Mouse (Mus musculus) midbrain, embryonic 10.5 days (tissue): ENCODE data around the gene Abca8b. TPM values are rescaled to one million over a fixed set of nuclear protein-coding genes. Genes with fewer than 3 reads are reported as not detected.

Source experiments
- DNase-seq: peaks from one replicate; pipeline ENCODE4 v3.0.0-alpha.2; 2017; ENCODE audit warnings: low spot score
- H3K27ac ChIP-seq: fragments of 300-500 bp; sonication (generic); replicated peaks from 2 replicates; pipeline ENCODE4 v1.5.1; 2016; ENCODE audit warnings: mild to moderate bottlenecking
- H3K27me3 ChIP-seq: fragments of 300-500 bp; sonication (generic); 2 replicates; pipeline ENCODE4 v1.6.1; 2016; ENCODE audit warnings: low read depth, mild to moderate bottlenecking; ENCODE audit not compliant: poor library complexity, severe bottlenecking
- H3K36me3 ChIP-seq: fragments of 300-500 bp; sonication (generic); 2 replicates; pipeline ENCODE4 v1.6.1; 2016; ENCODE audit warnings: mild to moderate bottlenecking, moderate library complexity
- H3K4me1 ChIP-seq: fragments of 300-500 bp; sonication (generic); 2 replicates; pipeline ENCODE4 v1.6.1; 2016
- H3K4me3 ChIP-seq: fragments of 300-500 bp; sonication (generic); 2 replicates; pipeline ENCODE4 v1.5.1; 2016; ENCODE audit warnings: mild to moderate bottlenecking, moderate library complexity
- H3K9me3 ChIP-seq: fragments of 300-500 bp; sonication (generic); replicated peaks from 2 replicates; pipeline ENCODE4 v1.6.1; 2016; ENCODE audit warnings: mild to moderate bottlenecking
- WGBS: fragments of 180-500 bp; shearing (Covaris S2); methylation state at CpG from one replicate; pipeline ENCODE4 v1.1.7; 2016; 5-methylcytosine and 5-hydroxymethylcytosine counted together
- polyA plus RNA-seq: library from polyadenylated mRNA; unstranded; fragments of >200 nt; fragmentation: Nextera tagmentation; extraction: Ambion mirVana; gene quantifications from 2 replicates; pipeline ENCODE4 v1.2.1, GENCODE M21; 2016

Gene Abca8b
- polyA plus RNA-seq, 1 experiment from 2014 or later, result 0.11 TPM

GRCm38 (mm10) chr11:109908207-109909031 is 87.2 kb downstream of the Abca8b start:
- WGBS, result 91% methylated on average over 10 of the region's 10 CpGs
- Histone ChIP-seq H3K27ac (no peak overlapping the region), H3K9me3 (0 out of 2 replicates have a peak, but pooled peaks cover 3% of the 10 kb centered on the region), H3K4me3 (no peak overlapping the region), H3K27me3 (no peaks in the 10 kb centered on the region), H3K4me1 (no peaks in the 10 kb centered on the region), H3K36me3 (no peaks in the 10 kb centered on the region)
- DNase-seq, result no peak

GRCm38 (mm10) chr11:109907508-109907907 is 88.1 kb downstream of the Abca8b start:
- WGBS, result 96% methylated on average over 2 of the region's 2 CpGs
- H3K9me3 ChIP-seq, result 0 out of 2 replicates have a peak, but pooled peaks cover 3% of the 10 kb centered on the region
- H3K4me1 ChIP-seq, result no peaks in the 10 kb centered on the region
- no peak for DNase-seq
- no peak overlapping the region for H3K4me3 ChIP-seq
- H3K27me3 ChIP-seq, result no peaks in the 10 kb centered on the region
- H3K27ac ChIP-seq, result no peak overlapping the region
- H3K36me3 ChIP-seq, result no peaks in the 10 kb centered on the region

- no peak overlapping the region for H3K4me3 ChIP-seq
- no peaks in the 10 kb centered on the region for H3K36me3 ChIP-seq
- DNase-seq, result no peak
- no peaks in the 10 kb centered on the region for H3K27me3 ChIP-seq
- no peak overlapping the region for H3K27ac ChIP-seq
- H3K4me1 ChIP-seq, result no peaks in the 10 kb centered on the region
- H3K9me3 ChIP-seq, result no peaks in the 10 kb centered on the region
- WGBS, result 66% methylated on average over 6 of the region's 6 CpGs
Observed at GRCm38 (mm10) chr11:109902616-109903598, 92.7 kb downstream of the Abca8b start.

- Histone ChIP-seq H3K27me3 (no peaks in the 10 kb centered on the region), H3K4me1 (no peaks in the 10 kb centered on the region), H3K27ac (no peak overlapping the region), H3K9me3 (no peaks in the 10 kb centered on the region), H3K4me3 (no peak overlapping the region), H3K36me3 (no peaks in the 10 kb centered on the region)
- no peak for DNase-seq
- WGBS, result 37% methylated on average over 4 of the region's 4 CpGs
Observed at GRCm38 (mm10) chr11:109900491-109901241, 95.0 kb downstream of the Abca8b start.

- 94% methylated on average over 6 of the region's 6 CpGs for WGBS
- Histone ChIP-seq H3K27ac (no peak overlapping the region), H3K9me3 (no peaks in the 10 kb centered on the region), H3K27me3 (no peaks in the 10 kb centered on the region), H3K36me3 (no peaks in the 10 kb centered on the region), H3K4me3 (no peak overlapping the region), H3K4me1 (no peaks in the 10 kb centered on the region)
- no peak for DNase-seq
Observed at GRCm38 (mm10) chr11:109898791-109899467, 96.7 kb downstream of the Abca8b start.

- no peak for DNase-seq
- WGBS, result 76% methylated on average over 6 of the region's 6 CpGs
- H3K27ac ChIP-seq, result no peak overlapping the region
- no peaks in the 10 kb centered on the region for H3K36me3 ChIP-seq
- H3K4me3 ChIP-seq, result no peak overlapping the region
- H3K9me3 ChIP-seq, result no peaks in the 10 kb centered on the region
- no peaks in the 10 kb centered on the region for H3K27me3 ChIP-seq
- H3K4me1 ChIP-seq, result no peaks in the 10 kb centered on the region
Observed at GRCm38 (mm10) chr11:109895952-109896530, 99.6 kb downstream of the Abca8b start.

GRCm38 (mm10) chr11:109895496-109895895 is 100.1 kb downstream of the Abca8b start:
- Histone ChIP-seq H3K9me3 (no peaks in the 10 kb centered on the region), H3K4me1 (no peaks in the 10 kb centered on the region), H3K4me3 (no peak overlapping the region), H3K27ac (no peak overlapping the region), H3K27me3 (no peaks in the 10 kb centered on the region), H3K36me3 (no peaks in the 10 kb centered on the region)
- no peak for DNase-seq
- 83% methylated on average over 4 of the region's 4 CpGs for WGBS

- Histone ChIP-seq H3K27ac (no peak overlapping the region), H3K4me3 (no peak overlapping the region), H3K4me1 (no peaks in the 10 kb centered on the region), H3K9me3 (no peaks in the 10 kb centered on the region), H3K36me3 (no peaks in the 10 kb centered on the region), H3K27me3 (no peaks in the 10 kb centered on the region)
- no peak for DNase-seq
- WGBS, result 87% methylated on average over 3 of the region's 3 CpGs
Observed at GRCm38 (mm10) chr11:109893894-109894804, 101.5 kb downstream of the Abca8b start.

GRCm38 (mm10) chr11:109891989-109892386 is 103.7 kb downstream of the Abca8b start:
- no peak overlapping the region for H3K4me3 ChIP-seq
- no peak overlapping the region for H3K27ac ChIP-seq
- no peaks in the 10 kb centered on the region for H3K4me1 ChIP-seq
- H3K9me3 ChIP-seq, result no peaks in the 10 kb centered on the region
- no peaks in the 10 kb centered on the region for H3K27me3 ChIP-seq
- no peak for DNase-seq
- WGBS, result 88% methylated on average over 4 of the region's 4 CpGs
- H3K36me3 ChIP-seq, result no peaks in the 10 kb centered on the region

GRCm38 (mm10) chr11:109891371-109891988 is 104.2 kb downstream of the Abca8b start:
- H3K27me3 ChIP-seq, result no peaks in the 10 kb centered on the region
- WGBS, result 84% methylated on average over 8 of the region's 8 CpGs
- no peak overlapping the region for H3K27ac ChIP-seq
- H3K9me3 ChIP-seq, result no peaks in the 10 kb centered on the region; the same call in 1 of the 2 replicates
- H3K4me1 ChIP-seq, result no peaks in the 10 kb centered on the region
- H3K4me3 ChIP-seq, result no peak overlapping the region
- H3K36me3 ChIP-seq, result no peaks in the 10 kb centered on the region
- no peak for DNase-seq
